Mouse (Mus musculus): ENCODE results near the gene Olfr954. TPM values are rescaled to one million over a fixed set of nuclear protein-coding genes. Genes with fewer than 3 reads are reported as not detected.

Gene Olfr954
- not detected in 2 replicates for polyA plus RNA-seq (2014; fragmentation: Nextera tagmentation; extraction: Ambion mirVana)

- Histone ChIP-seq H3K9ac (ENCODE audit: low read length) (no peak within 1 kb of the TSS), H3K27ac (ENCODE audit: low read depth, low read length) (no peak within 1 kb of the TSS), H3K4me3 (ENCODE audit: low read depth, low read length) (no peak within 1 kb of the TSS), H3K27me3 (replicated peaks; ENCODE audit: control insufficient read depth, insufficient read depth, low read length) (no peaks in the 10 kb centered on the region), H3K36me3 (ENCODE audit: control insufficient read depth, insufficient read depth, low read length) (no peaks in the 10 kb centered on the region), H3K9me3 (replicated peaks; ENCODE audit: control insufficient read depth, low read length) (no peaks in the 10 kb centered on the region), H3K4me2 (ENCODE audit: low read length) (no peak within 1 kb of the TSS), H3K4me1 (ENCODE audit: control insufficient read depth, insufficient read depth, low read length) (no peaks in the 10 kb centered on the region)
- 87% methylated on average over 6 of the region's 6 CpGs for WGBS
- ATAC-seq (no peak), DNase-seq (ENCODE audit: low spot score) (no peak)
Measured at GRCm38 (mm10) chr9:39456401-39456800, at the start of gene Olfr954. TSS of gene Olfr954 (plus strand) at chr9:39456701.

GRCm38 (mm10) chr9:39427048-39427447 lies 29.5 kb upstream of the Olfr954 start, which contains the start of gene Olfr952:
TSS of gene Olfr952 (minus strand) at chr9:39427148.
- Histone ChIP-seq H3K27ac (ENCODE audit: low read depth, low read length) (no peak within 1 kb of the TSS), H3K4me3 (ENCODE audit: low read depth, low read length) (no peak within 1 kb of the TSS), H3K4me2 (ENCODE audit: low read length) (no peak within 1 kb of the TSS), H3K27me3 (replicated peaks; ENCODE audit: control insufficient read depth, insufficient read depth, low read length) (no peaks in the 10 kb centered on the region), H3K9me3 (replicated peaks; ENCODE audit: control insufficient read depth, low read length) (no peaks in the 10 kb centered on the region), H3K36me3 (ENCODE audit: control insufficient read depth, insufficient read depth, low read length) (no peaks in the 10 kb centered on the region), H3K4me1 (ENCODE audit: control insufficient read depth, insufficient read depth, low read length) (no peaks in the 10 kb centered on the region), H3K9ac (ENCODE audit: low read length) (no peak within 1 kb of the TSS)
- ATAC-seq (no peak), DNase-seq (ENCODE audit: low spot score) (no peak)

- DNase-seq (ENCODE audit: low spot score): no peak
- no peaks in the 10 kb centered on the region for H3K9me3 ChIP-seq (replicated peaks; ENCODE audit: control insufficient read depth, low read length)
- H3K27me3 ChIP-seq (replicated peaks; ENCODE audit: control insufficient read depth, insufficient read depth, low read length): no peaks in the 10 kb centered on the region
- no peaks in the 10 kb centered on the region for H3K36me3 ChIP-seq (ENCODE audit: control insufficient read depth, insufficient read depth, low read length)
- 54% methylated on average over 1 of the region's 1 CpGs for WGBS
- no peak within 1 kb of the TSS for H3K9ac ChIP-seq (ENCODE audit: low read length)
- ATAC-seq: no peak
- H3K4me2 ChIP-seq (ENCODE audit: low read length): no peak within 1 kb of the TSS
- H3K27ac ChIP-seq (ENCODE audit: low read depth, low read length): no peak within 1 kb of the TSS
- no peak within 1 kb of the TSS for H3K4me3 ChIP-seq (ENCODE audit: low read depth, low read length)
- no peaks in the 10 kb centered on the region for H3K4me1 ChIP-seq (ENCODE audit: control insufficient read depth, insufficient read depth, low read length)
Measured at GRCm38 (mm10) chr9:39471844-39472243, 15.3 kb downstream of the Olfr954 start, which contains the start of gene Olfr955. TSS of gene Olfr955 (minus strand) at chr9:39471944.

DNA sequence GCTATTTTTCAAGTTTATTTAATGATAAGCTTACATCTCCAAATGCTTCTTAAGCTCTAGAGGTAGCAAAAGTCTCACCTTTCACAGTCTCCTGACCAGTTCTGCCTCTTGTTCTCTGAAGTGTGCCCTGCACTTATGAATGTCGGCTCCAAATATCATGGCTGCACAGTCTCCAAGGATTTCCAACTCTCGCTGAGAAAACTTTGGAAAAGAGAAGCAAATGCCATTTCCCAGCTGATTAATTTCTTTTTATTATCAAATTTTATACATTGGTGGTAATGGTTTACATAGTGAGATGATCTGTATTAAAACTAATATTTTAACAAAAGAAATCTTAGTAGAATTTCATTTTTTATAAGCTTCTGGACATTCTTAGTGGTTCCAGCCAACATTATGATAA lies 37.4 kb downstream of the Olfr954 start, which contains the start of gene Olfr44:
Gene Olfr44, minus strand, starts transcription at position 101 of the 400 bp plus-strand sequence.
- no peak within 1 kb of the TSS for H3K4me3 ChIP-seq (ENCODE audit: low read depth, low read length)
- H3K4me2 ChIP-seq (ENCODE audit: low read length): no peak within 1 kb of the TSS
- no peak for ATAC-seq
- H3K9ac ChIP-seq (ENCODE audit: low read length): no peak within 1 kb of the TSS
- H3K4me1 ChIP-seq (ENCODE audit: control insufficient read depth, insufficient read depth, low read length): no peaks in the 10 kb centered on the region
- H3K36me3 ChIP-seq (ENCODE audit: control insufficient read depth, insufficient read depth, low read length): no peaks in the 10 kb centered on the region
- WGBS: 91% methylated on average over 2 of the region's 2 CpGs
- H3K9me3 ChIP-seq (replicated peaks; ENCODE audit: control insufficient read depth, low read length): no peaks in the 10 kb centered on the region
- no peak for DNase-seq (ENCODE audit: low spot score)
- H3K27ac ChIP-seq (ENCODE audit: low read depth, low read length): no peak within 1 kb of the TSS
- no peaks in the 10 kb centered on the region for H3K27me3 ChIP-seq (replicated peaks; ENCODE audit: control insufficient read depth, insufficient read depth, low read length)

GRCm38 (mm10) chr9:39508998-39509397 lies 52.5 kb downstream of the Olfr954 start:
- Histone ChIP-seq H3K9ac (ENCODE audit: low read length) (no peak overlapping the region), H3K4me1 (ENCODE audit: control insufficient read depth, insufficient read depth, low read length) (no peaks in the 10 kb centered on the region), H3K27ac (ENCODE audit: low read depth, low read length) (no peak overlapping the region), H3K4me2 (ENCODE audit: low read length) (no peak overlapping the region), H3K36me3 (ENCODE audit: control insufficient read depth, insufficient read depth, low read length) (no peaks in the 10 kb centered on the region), H3K9me3 (replicated peaks; ENCODE audit: control insufficient read depth, low read length) (no peaks in the 10 kb centered on the region), H3K4me3 (ENCODE audit: low read depth, low read length) (no peak overlapping the region), H3K27me3 (replicated peaks; ENCODE audit: control insufficient read depth, insufficient read depth, low read length) (no peaks in the 10 kb centered on the region)
- WGBS: 12% methylated on average over 6 of the region's 6 CpGs
- ATAC-seq: peak; percentile 77; the same call in 1 of the 2 replicates
- DNase-seq (ENCODE audit: low spot score): peak; percentile 88

DNA sequence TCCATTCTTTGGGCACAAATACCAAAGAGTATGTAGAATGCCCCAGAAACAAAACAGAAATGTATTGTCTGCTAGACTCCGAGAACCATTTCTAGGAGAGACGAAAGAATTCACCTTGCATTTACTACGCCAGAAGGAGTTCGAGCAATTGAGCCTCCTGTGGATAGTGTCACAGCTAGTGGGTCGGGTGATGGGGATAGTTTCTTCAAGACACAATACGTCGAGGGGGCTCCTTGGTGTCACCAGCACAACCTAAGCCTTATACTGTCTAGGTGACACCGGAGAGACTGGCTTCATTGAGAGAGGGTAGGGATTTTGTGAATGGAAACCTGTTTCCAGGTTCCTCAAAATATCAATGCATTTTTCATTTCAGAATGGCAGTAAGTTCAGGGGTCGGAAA lies 52.9 kb downstream of the Olfr954 start:
- Histone ChIP-seq H3K27ac (ENCODE audit: low read depth, low read length) (no peak overlapping the region), H3K4me2 (ENCODE audit: low read length) (no peak overlapping the region), H3K36me3 (ENCODE audit: control insufficient read depth, insufficient read depth, low read length) (no peaks in the 10 kb centered on the region), H3K9me3 (replicated peaks; ENCODE audit: control insufficient read depth, low read length) (no peaks in the 10 kb centered on the region), H3K4me1 (ENCODE audit: control insufficient read depth, insufficient read depth, low read length) (no peaks in the 10 kb centered on the region), H3K9ac (ENCODE audit: low read length) (no peak overlapping the region), H3K27me3 (replicated peaks; ENCODE audit: control insufficient read depth, insufficient read depth, low read length) (no peaks in the 10 kb centered on the region), H3K4me3 (ENCODE audit: low read depth, low read length) (no peak overlapping the region)
- WGBS: 82% methylated on average over 9 of the region's 9 CpGs
- no peak for ATAC-seq
- no peak for DNase-seq (ENCODE audit: low spot score)

Other genes with a start within 250 kb of the Olfr954 start
- not detected in 2 replicates for gene Olfr1537, start 206.7 kb upstream of the Olfr954 start, polyA plus RNA-seq (2014; fragmentation: Nextera tagmentation; extraction: Ambion mirVana)
- gene Olfr945, start 179.9 kb upstream of the Olfr954 start, polyA plus RNA-seq (2014; fragmentation: Nextera tagmentation; extraction: Ambion mirVana): not detected in 2 replicates
- not detected in 2 replicates for gene Olfr948, start 130.7 kb upstream of the Olfr954 start, polyA plus RNA-seq (2014; fragmentation: Nextera tagmentation; extraction: Ambion mirVana)
- not detected in 2 replicates for gene Olfr951, start 69.3 kb upstream of the Olfr954 start, polyA plus RNA-seq (2014; fragmentation: Nextera tagmentation; extraction: Ambion mirVana)
- gene Olfr952, start 29.6 kb upstream of the Olfr954 start, polyA plus RNA-seq (2014; fragmentation: Nextera tagmentation; extraction: Ambion mirVana): not detected in 2 replicates
- not detected in 2 replicates for gene Olfr955, start 15.2 kb downstream of the Olfr954 start, polyA plus RNA-seq (2014; fragmentation: Nextera tagmentation; extraction: Ambion mirVana)
- not detected in 2 replicates for gene Olfr44, start 37.3 kb downstream of the Olfr954 start, polyA plus RNA-seq (2014; fragmentation: Nextera tagmentation; extraction: Ambion mirVana)
- not detected in 2 replicates for gene Olfr957, start 59.1 kb downstream of the Olfr954 start, polyA plus RNA-seq (2014; fragmentation: Nextera tagmentation; extraction: Ambion mirVana)
- not detected in 2 replicates for gene Olfr958, start 97.4 kb downstream of the Olfr954 start, polyA plus RNA-seq (2014; fragmentation: Nextera tagmentation; extraction: Ambion mirVana)
- not detected in 2 replicates for gene Olfr959, start 118.9 kb downstream of the Olfr954 start, polyA plus RNA-seq (2014; fragmentation: Nextera tagmentation; extraction: Ambion mirVana)
- 51.5 and 68.6 TPM in 2 replicates for gene AW551984, start 147.7 kb downstream of the Olfr954 start, polyA plus RNA-seq (2014; fragmentation: Nextera tagmentation; extraction: Ambion mirVana)
- not detected in 2 replicates for gene Olfr148, start 154.0 kb downstream of the Olfr954 start, polyA plus RNA-seq (2014; fragmentation: Nextera tagmentation; extraction: Ambion mirVana)
- not detected in 2 replicates for gene Olfr960, start 164.7 kb downstream of the Olfr954 start, polyA plus RNA-seq (2014; fragmentation: Nextera tagmentation; extraction: Ambion mirVana)
- gene Olfr961, start 188.4 kb downstream of the Olfr954 start, polyA plus RNA-seq (2014; fragmentation: Nextera tagmentation; extraction: Ambion mirVana): not detected in 2 replicates
- not detected in 2 replicates for gene Olfr963, start 210.5 kb downstream of the Olfr954 start, polyA plus RNA-seq (2014; fragmentation: Nextera tagmentation; extraction: Ambion mirVana)

Data from forebrain, embryonic 14.5 days (tissue).